Mouse (Mus musculus) kidney, postnatal 0 days (tissue): ENCODE measurements around the gene Gm49383. TPM values are rescaled to one million over a fixed set of nuclear protein-coding genes. Genes with fewer than 3 reads are reported as not detected.
"Not testable (repeated sequence)": the region's sequence is repeated elsewhere in the genome, so short reads cannot be mapped to it uniquely, and the experiment has no call there.

Experiments
- ATAC-seq: fragments of 200-750 bp; cut with Nextera tagmentation; replicated peaks from 2 replicates; pipeline ENCODE4 v1.8.0; 2017; ENCODE audit warnings: low read depth, moderate number of reproducible peaks, moderate TSS enrichment, moderate library complexity; ENCODE audit not compliant: low FRiP score
- DNase-seq: peaks from one replicate; pipeline ENCODE4 v3.0.0-alpha.2; 2016; ENCODE audit warnings: low spot score
- H3K27ac ChIP-seq: fragments of 300-500 bp; sonication (generic); 2 replicates; pipeline ENCODE4 v1.5.1; 2014; ENCODE audit warnings: mild to moderate bottlenecking
- H3K27me3 ChIP-seq: fragments of 300-500 bp; sonication (generic); 2 replicates; pipeline ENCODE4 v1.6.1; 2014; ENCODE audit warnings: low read length, mixed read lengths; ENCODE audit not compliant: insufficient read depth
- H3K36me3 ChIP-seq: fragments of 300-500 bp; sonication (generic); 2 replicates; pipeline ENCODE4 v1.6.1; 2014; ENCODE audit warnings: low read length, mixed read lengths; ENCODE audit not compliant: insufficient read depth
- H3K4me1 ChIP-seq: fragments of 300-500 bp; sonication (generic); replicated peaks from 2 replicates; pipeline ENCODE4 v1.6.1; 2014; ENCODE audit warnings: antibody characterized with exemption, low read length, mixed read lengths; ENCODE audit not compliant: insufficient read depth
- H3K4me2 ChIP-seq: fragments of 300-500 bp; sonication (generic); 2 replicates; pipeline ENCODE4 v1.6.1; 2014; ENCODE audit warnings: mild to moderate bottlenecking, low read length, moderate library complexity, mixed read lengths
- H3K4me3 ChIP-seq: fragments of 300-500 bp; sonication (generic); replicated peaks from 2 replicates; pipeline ENCODE4 v1.5.1; 2014; ENCODE audit warnings: low read depth, low read length
- H3K9ac ChIP-seq: fragments of 300-500 bp; sonication (generic); 2 replicates; pipeline ENCODE4 v1.6.1; 2014; ENCODE audit warnings: low read depth, low read length
- H3K9me3 ChIP-seq: fragments of 300-500 bp; sonication (generic); replicated peaks from 2 replicates; pipeline ENCODE4 v1.6.1; 2016; ENCODE audit warnings: low read length, inconsistent platforms, mixed read lengths
- CTCF ChIP-seq: IDR thresholded peaks from 2 replicates; pipeline ENCODE4 v1.5.1; 2016; ENCODE audit warnings: antibody characterized with exemption, low read depth, mild to moderate bottlenecking, moderate library complexity
- WGBS: fragments of 180-500 bp; shearing (Covaris S2); extraction: QIAGEN DNeasy Blood & Tissue Kit; methylation state at CpG from one replicate; pipeline ENCODE4 v1.1.7; 2014; 5-methylcytosine and 5-hydroxymethylcytosine counted together
- polyA plus RNA-seq: library from polyadenylated mRNA; unstranded; fragments of >200 nt; fragmentation: Nextera tagmentation; extraction: Ambion mirVana; gene quantifications from 2 replicates; pipeline ENCODE4 v1.2.1, GENCODE M21; 2015

The Gm49383 gene
- polyA plus RNA-seq, 1 experiment from 2014 or later, result 15.2 TPM

GRCm38 (mm10) chr12:69168461-69169106, 28.3 kb downstream of the Gm49383 start, which contains the start of gene Lrr1:
TSS of gene Lrr1 (plus strand) at chr12:69168814.
- Histone ChIP-seq H3K9me3 (no peaks in the 10 kb centered on the region), H3K4me1 (0 out of 2 replicates have a peak, but pooled peaks cover 9% of the 10 kb centered on the region), H3K4me2 (peak within 1 kb of the TSS; percentile 97), H3K9ac (peak within 1 kb of the TSS; percentile 67), H3K4me3 (peak within 1 kb of the TSS; percentile 73), H3K36me3 (no peaks in the 10 kb centered on the region), H3K27me3 (no peaks in the 10 kb centered on the region), H3K27ac (peak within 1 kb of the TSS; percentile 55; the same call in 1 of the 2 replicates)
- ATAC-seq, result peak; percentile 88
- TF ChIP-seq CTCF, result no peak
- DNase-seq, result peak; percentile 91
- under 1% methylated on average over 40 of the region's 40 CpGs for WGBS

GRCm38 (mm10) chr12:69167656-69168460, 29.0 kb downstream of the Gm49383 start:
- ATAC-seq, result no peak
- DNase-seq, result no peak
- no peaks in the 10 kb centered on the region for H3K27me3 ChIP-seq
- H3K9me3 ChIP-seq, result no peaks in the 10 kb centered on the region
- 0 out of 2 replicates have a peak, but pooled peaks cover 9% of the 10 kb centered on the region for H3K4me1 ChIP-seq
- H3K9ac ChIP-seq, result peak overlapping the region; percentile 67
- peak overlapping the region; percentile 97 for H3K4me2 ChIP-seq
- peak overlapping the region; percentile 55; the same call in 1 of the 2 replicates for H3K27ac ChIP-seq
- peak overlapping the region; percentile 73 for H3K4me3 ChIP-seq
- 8% methylated on average over 18 of the region's 18 CpGs for WGBS
- H3K36me3 ChIP-seq, result no peaks in the 10 kb centered on the region
- no peak for TF ChIP-seq CTCF

- ATAC-seq, result not testable (repeated sequence)
These were observed 29.9 kb downstream of the Gm49383 start for GRCm38 (mm10) chr12:69166861-69167581.

GRCm38 (mm10) chr12:69164904-69165303, 32.0 kb downstream of the Gm49383 start:
- Histone ChIP-seq H3K4me2 (no peak overlapping the region), H3K9me3 (no peaks in the 10 kb centered on the region), H3K4me1 (0 out of 2 replicates have a peak, but pooled peaks cover 9% of the 10 kb centered on the region), H3K9ac (no peak overlapping the region), H3K36me3 (no peaks in the 10 kb centered on the region), H3K27me3 (no peaks in the 10 kb centered on the region), H3K4me3 (no peak overlapping the region), H3K27ac (no peak overlapping the region)
- no peak for DNase-seq
- TF ChIP-seq CTCF, result no peak
- ATAC-seq, result no peak
- 59% methylated on average over 3 of the region's 3 CpGs for WGBS

More at GRCm38 (mm10) chr12:69166861-69167581, 29.9 kb downstream of the Gm49383 start:
- not testable (repeated sequence) for H3K9me3 ChIP-seq, H3K4me3 ChIP-seq, H3K4me2 ChIP-seq, H3K9ac ChIP-seq, H3K27me3 ChIP-seq, H3K27ac ChIP-seq, H3K36me3 ChIP-seq, H3K4me1 ChIP-seq, DNase-seq
- 70% methylated on average over 8 of the region's 8 CpGs for WGBS

- WGBS, result 90% methylated on average over 4 of the region's 4 CpGs
- not testable (repeated sequence) for H3K9me3 ChIP-seq, H3K4me3 ChIP-seq, H3K9ac ChIP-seq, DNase-seq, H3K4me2 ChIP-seq, H3K4me1 ChIP-seq, H3K27me3 ChIP-seq, H3K36me3 ChIP-seq, H3K27ac ChIP-seq, ATAC-seq
These were observed 33.3 kb downstream of the Gm49383 start for GRCm38 (mm10) chr12:69163586-69163985.

GRCm38 (mm10) chr12:69160677-69161076, 36.2 kb downstream of the Gm49383 start:
- ATAC-seq, H3K27me3 ChIP-seq, H3K4me1 ChIP-seq, H3K27ac ChIP-seq, H3K9ac ChIP-seq, H3K4me2 ChIP-seq, H3K9me3 ChIP-seq, DNase-seq, H3K4me3 ChIP-seq: not testable (repeated sequence)
- peaks cover 12% of the 10 kb centered on the region for H3K36me3 ChIP-seq
- 73% methylated on average over 2 of the region's 2 CpGs for WGBS
